ENCODE assay signal across 7 mouse cellular contexts in the genomic region with DNA sequence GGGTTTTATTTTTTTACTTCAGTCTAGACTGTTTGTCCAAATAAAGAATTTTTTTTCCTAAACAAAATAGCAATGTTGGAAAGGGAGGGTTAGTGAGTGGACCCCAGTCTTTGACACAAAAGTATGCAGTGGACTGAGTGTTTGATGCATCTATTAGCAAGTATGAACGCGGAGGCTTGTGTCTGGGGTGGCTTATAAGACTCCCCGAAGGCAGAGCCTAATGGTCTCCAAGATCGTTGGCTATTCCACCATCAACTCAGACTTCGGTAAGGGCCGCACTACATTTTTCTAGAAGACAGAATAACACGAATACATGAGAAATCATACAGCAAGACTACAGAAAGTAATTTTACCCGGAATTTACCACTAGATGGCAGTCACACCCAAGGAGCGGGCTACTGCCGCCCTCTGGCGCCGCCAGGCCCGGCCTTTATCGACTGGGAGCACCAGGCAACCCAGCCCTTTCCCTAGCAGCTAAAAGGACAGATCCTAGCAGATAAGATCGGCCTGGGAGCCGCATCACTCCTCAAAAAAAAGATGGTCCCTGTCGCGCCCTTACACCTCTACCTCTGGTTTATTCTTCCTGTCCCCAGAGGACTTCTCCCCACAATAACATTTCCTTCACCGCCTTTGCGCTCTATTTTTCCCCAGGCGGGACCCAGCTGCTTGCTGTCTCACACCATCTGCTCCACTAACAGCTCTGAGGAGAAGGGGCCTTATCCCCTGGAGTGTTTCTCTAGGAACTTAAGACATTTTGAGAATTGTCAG. TPM values are rescaled to one million over a fixed set of nuclear protein-coding genes. Genes with fewer than 3 reads are reported as not detected.
A peak's percentile ranks its signal among the peaks of the same experiment; 100 is the strongest.
DNase-seq lines count a peak whose midpoint lies in the region; ATAC-seq and TF ChIP-seq lines count a peak whose summit lies in the region.

No protein-coding gene starts in this region.

- TF ChIP-seq POLR2A in cortical plate, adult 2 months (IDR thresholded peaks at IDR 0.05; ENCODE audit: extremely low read depth, insufficient read depth, low read length) = no peak

- DNase-seq in adrenal gland, adult 18-20 months (ENCODE audit: low spot score in 2 of 2) = peak; percentile 55 to 57
- peak; percentile 72 for DNase-seq in gastrocnemius, postnatal 14 days
- DNase-seq in intestine, embryonic 14.5 days (ENCODE audit: low spot score) = peak; percentile 83
- DNase-seq in left cerebral cortex, postnatal 10 days (ENCODE audit: extremely low spot score in 1 of 2, low spot score in 2 of 2) = peak; percentile 67 to 77
- peak; percentile 89 for DNase-seq in mesoderm, embryonic 11.5 days (ENCODE audit: low read depth, low spot score)
- DNase-seq in skeletal muscle tissue, adult 2 months (ENCODE audit: low read depth, low spot score) = peak; percentile 39

- WGBS in intestine, embryonic 14.5 days = 13% methylated on average over 21 of the region's 21 CpGs

- H3K36me3 ChIP-seq in intestine, embryonic 14.5 days (ENCODE audit: control insufficient read depth, insufficient read depth, low read length) = no peaks in the 10 kb centered on the region

- intact Hi-C loops in gastrocnemius, postnatal 14 days (cut with DNase I; ENCODE audit: low total_unique reads) = loop anchor here (2.0 to 5.0 kb wide), 3 partner anchors 77 to 176 kb away; no protein-coding TSS in a partner anchor
- intact Hi-C loops in left cerebral cortex, postnatal 10 days (cut with DNase I) = loop anchor here (2.0 to 5.0 kb wide), 3 partner anchors 79 to 182 kb away; no protein-coding TSS in a partner anchor

- H3K4me2 ChIP-seq in intestine, embryonic 14.5 days (ENCODE audit: low read length) = peak overlapping the region; percentile 39

- no peaks in the 10 kb centered on the region for H3K4me1 ChIP-seq in cortical plate, adult 2 months (ENCODE audit: control insufficient read depth, insufficient read depth, low read length)
- peaks cover 7% of the 10 kb centered on the region for H3K4me1 ChIP-seq in intestine, embryonic 14.5 days (replicated peaks; ENCODE audit: control insufficient read depth, insufficient read depth, low read length)

- peaks cover 3% of the 10 kb centered on the region; the same call in 1 of the 2 replicates for H3K9me3 ChIP-seq in intestine, embryonic 14.5 days (ENCODE audit: control insufficient read depth, low read length)

- 0 out of 2 replicates have a peak overlapping the region, but pooled peaks have one; percentile 20 for H3K9ac ChIP-seq in intestine, embryonic 14.5 days (ENCODE audit: low read length)

- no peaks in the 10 kb centered on the region for H3K27me3 ChIP-seq in intestine, embryonic 14.5 days (replicated peaks; ENCODE audit: control insufficient read depth, insufficient read depth, low read length)

- TF ChIP-seq CTCF in cortical plate, adult 2 months (IDR thresholded peaks at IDR 0.05; ENCODE audit: extremely low read depth, insufficient read depth, low read length) = peak; percentile 76

- H3K4me3 ChIP-seq in cortical plate, adult 2 months (ENCODE audit: insufficient read depth, low read length) = no peak overlapping the region
- H3K4me3 ChIP-seq in intestine, embryonic 14.5 days (ENCODE audit: low read depth, low read length) = 0 out of 2 replicates have a peak overlapping the region, but pooled peaks have one; percentile 11

- H3K27ac ChIP-seq in cortical plate, adult 2 months (ENCODE audit: insufficient read depth, low read length) = no peak overlapping the region
- peak overlapping the region; percentile 59; the same call in 1 of the 2 replicates for H3K27ac ChIP-seq in intestine, embryonic 14.5 days (ENCODE audit: low read depth)

- peak; percentile 81; the same call in 1 of the 2 replicates for ATAC-seq in intestine, embryonic 14.5 days (replicated peaks; ENCODE audit: low FRiP score, low TSS enrichment, low read depth)

RNA-seq across cellular contexts. Expression of a gene that starts 6.0 kb away (rescaled TPM):
- 1 to 10 TPM; 7.5 to 9.9 TPM for total RNA-seq in adrenal gland, adult 18-20 months (2021)
- 0.17 and 0.38 TPM in 2 replicates for polyA plus RNA-seq in cortical plate, adult 2 months (2012; rRNA removed)
- under 1 TPM in 1 of 2 experiments, not detected in 1; 0.10 TPM for total RNA-seq in gastrocnemius, postnatal 14 days (2021)
- 5.6 and 6.0 TPM in 2 replicates for polyA plus RNA-seq in intestine, embryonic 14.5 days (2014; fragmentation: Nextera tagmentation; extraction: Ambion mirVana)
- under 1 TPM; 0.18 to 0.51 TPM for total RNA-seq in left cerebral cortex, postnatal 10 days (2021)

RNA-seq across cellular contexts. Expression of a gene that starts 50.6 kb away (rescaled TPM):
- total RNA-seq in adrenal gland, adult 18-20 months (2021) = not detected
- not detected in 2 replicates for polyA plus RNA-seq in cortical plate, adult 2 months (2012; rRNA removed)
- not detected for total RNA-seq in gastrocnemius, postnatal 14 days (2021)
- 0.67 and 0.68 TPM in 2 replicates for polyA plus RNA-seq in intestine, embryonic 14.5 days (2014; fragmentation: Nextera tagmentation; extraction: Ambion mirVana)
- not detected for total RNA-seq in left cerebral cortex, postnatal 10 days (2021)

Comparison
In these comparisons a context has a peak if more than half of its experiments do, and no peak if none do; other contexts are left out.
1. DNase-seq: peak in every context shown above with its lines; median percentile 89 in mesoderm, embryonic 11.5 days; 83 in intestine, embryonic 14.5 days; 72 in gastrocnemius, postnatal 14 days; 72 in left cerebral cortex, postnatal 10 days; 56 in adrenal gland, adult 18-20 months; 39 in skeletal muscle tissue, adult 2 months.
2. RNA of a gene that starts 6.0 kb away (total RNA-seq): 7.5 to 9.9 TPM in adrenal gland, adult 18-20 months; 0.18 to 0.51 TPM in left cerebral cortex, postnatal 10 days and 0.10 TPM in gastrocnemius, postnatal 14 days; every median in the first group is over 4 times any median in the second.